9 mouse cellular contexts compared by ENCODE assay signal in the genomic region with DNA sequence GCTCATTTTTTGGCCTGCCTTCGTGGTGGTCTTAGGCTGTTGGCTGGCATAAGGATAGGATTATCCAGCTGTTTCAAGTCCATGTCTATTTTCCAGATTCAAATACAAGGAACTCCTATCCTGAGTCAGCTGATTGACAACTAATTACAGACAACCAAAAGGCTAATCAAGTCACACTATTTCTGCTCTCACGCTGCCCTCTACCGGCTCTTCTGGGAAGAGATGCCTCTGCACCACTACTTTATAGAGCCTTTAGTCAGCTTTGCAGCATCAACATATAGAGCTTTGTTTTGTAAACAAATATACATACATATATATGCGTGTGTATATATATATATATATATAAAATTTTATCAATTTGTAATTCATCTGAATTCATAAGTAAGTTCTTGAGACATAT.
DNase-seq lines count a peak whose midpoint lies in the region; ATAC-seq and TF ChIP-seq lines count a peak whose summit lies in the region.
"Had no signal": no experiment of that assay in that cellular context is flagged by ENCODE, and none has a peak within 500 bp of the region (broad histone marks: within the 10 kb centered on the region; RNA-seq: fewer than 3 reads in every experiment).

No protein-coding gene starts in this region.

- no peak overlapping the region for H3K4me3 ChIP-seq in gastrocnemius, adult 2 months
- no peak overlapping the region for H3K4me3 ChIP-seq in kidney, embryonic 15.5 days (replicated peaks)
- H3K4me3 ChIP-seq: hindbrain, embryonic 15.5 days had no signal

- peak; percentile 65 for ATAC-seq in common myeloid progenitor, adult 5-6 weeks (replicated peaks; ENCODE audit: low read depth, poor library complexity, severe bottlenecking)
- peak; percentile 56; the same call in 1 of the 2 replicates for ATAC-seq in kidney, embryonic 15.5 days (replicated peaks; ENCODE audit: low FRiP score)

- TF ChIP-seq CTCF in gastrocnemius, adult 2 months (IDR thresholded peaks at IDR 0.05), result peak; percentile 63

- H3K4me2 ChIP-seq in kidney, embryonic 15.5 days, result no peak overlapping the region
- H3K4me2 ChIP-seq: hindbrain, embryonic 15.5 days had no signal

- H3K36me3 ChIP-seq in kidney, embryonic 15.5 days, result no peaks in the 10 kb centered on the region
- H3K36me3 ChIP-seq: hindbrain, embryonic 15.5 days had no signal

- H3K9ac ChIP-seq in kidney, embryonic 15.5 days, result no peak overlapping the region
- H3K9ac ChIP-seq: hindbrain, embryonic 15.5 days had no signal

- intact Hi-C loops in gastrocnemius, adult 2 months (cut with DNase I), result loop anchor here (1.0 kb wide), 1 partner anchor 18 kb away; no protein-coding TSS in a partner anchor

- DNase-seq in gastrocnemius, adult 2 months, result no peak
- DNase-seq in gastrocnemius, adult 8-10 months (ENCODE audit: low spot score in 2 of 2), result no peak
- DNase-seq in right cerebral cortex, postnatal 4 days, result peak; percentile 25
- DNase-seq in right cerebral cortex, postnatal 36 days (ENCODE audit: low spot score in 2 of 2), result no peak
- peak; percentile 74 for DNase-seq in retina, embryonic 14.5 days (ENCODE audit: low spot score)
- DNase-seq in frontal cortex, postnatal 25 days (ENCODE audit: low spot score in 2 of 2), result no peak

- no peaks in the 10 kb centered on the region for H3K27me3 ChIP-seq in kidney, embryonic 15.5 days
- H3K27me3 ChIP-seq: hindbrain, embryonic 15.5 days had no signal

- H3K9me3 ChIP-seq in kidney, embryonic 15.5 days (replicated peaks), result no peaks in the 10 kb centered on the region
- H3K9me3 ChIP-seq: hindbrain, embryonic 15.5 days had no signal

- H3K27ac ChIP-seq in gastrocnemius, adult 2 months, result no peak overlapping the region
- no peak overlapping the region for H3K27ac ChIP-seq in kidney, embryonic 15.5 days
- H3K27ac ChIP-seq: hindbrain, embryonic 15.5 days had no signal

- WGBS in kidney, embryonic 15.5 days, result 32% methylated on average over 4 of the region's 4 CpGs

- H3K4me1 ChIP-seq in kidney, embryonic 15.5 days, result no peaks in the 10 kb centered on the region
- H3K4me1 ChIP-seq: hindbrain, embryonic 15.5 days had no signal

Comparison
In these comparisons a context has a peak if more than half of its experiments do, and no peak if none do; other contexts are left out.
1. DNase-seq: peak in right cerebral cortex, postnatal 4 days (single experiment) and retina, embryonic 14.5 days (single experiment); none in gastrocnemius, adult 2 months (single experiment), gastrocnemius, adult 8-10 months (0 of 2), right cerebral cortex, postnatal 36 days (0 of 2) and frontal cortex, postnatal 25 days (0 of 2).